ENCODE assay signal across 28 mouse cellular contexts in genomic region chr14:15273107-15273506, GRCm38 (mm10).
DNase-seq lines count a peak whose midpoint lies in the region; ATAC-seq lines count a peak whose summit lies in the region.
"Had no signal": no experiment of that assay in that cellular context is flagged by ENCODE, and none has a peak within 500 bp of the region (broad histone marks: within the 10 kb centered on the region; RNA-seq: fewer than 3 reads in every experiment).

No protein-coding gene starts in this region.

- 83% methylated on average over 1 of the region's 1 CpGs for WGBS in midbrain, embryonic 15.5 days

- no peak overlapping the region for H3K9ac ChIP-seq in midbrain, embryonic 15.5 days
- H3K9ac ChIP-seq: forebrain, postnatal 0 days; heart, embryonic 12.5 days; heart, embryonic 15.5 days; hindbrain, embryonic 13.5 days had no signal

- H3K27ac ChIP-seq in midbrain, embryonic 15.5 days: no peak overlapping the region
- H3K27ac ChIP-seq: gastrocnemius, adult 2 months; heart, embryonic 15.5 days; hindbrain, embryonic 10.5 days; hindbrain, embryonic 13.5 days had no signal

- no peaks in the 10 kb centered on the region for H3K36me3 ChIP-seq in midbrain, embryonic 15.5 days (replicated peaks)
- H3K36me3 ChIP-seq: G1E; heart, embryonic 12.5 days; heart, embryonic 15.5 days; hindbrain, embryonic 10.5 days; hindbrain, embryonic 13.5 days had no signal

- H3K9me3 ChIP-seq in midbrain, embryonic 15.5 days: no peaks in the 10 kb centered on the region
- H3K9me3 ChIP-seq: G1E; heart, embryonic 12.5 days; heart, embryonic 15.5 days; hindbrain, embryonic 10.5 days; hindbrain, embryonic 13.5 days had no signal

- no peaks in the 10 kb centered on the region for H3K4me1 ChIP-seq in midbrain, embryonic 15.5 days
- H3K4me1 ChIP-seq: heart, embryonic 12.5 days; heart, embryonic 15.5 days; hindbrain, embryonic 10.5 days; hindbrain, embryonic 13.5 days had no signal

- H3K27me3 ChIP-seq in midbrain, embryonic 15.5 days (replicated peaks): no peaks in the 10 kb centered on the region
- H3K27me3 ChIP-seq: CH12.LX; heart, embryonic 12.5 days; heart, embryonic 15.5 days; hindbrain, embryonic 13.5 days; Patski had no signal

- H3K4me3 ChIP-seq in midbrain, embryonic 15.5 days: no peak overlapping the region
- H3K4me3 ChIP-seq: gastrocnemius, adult 2 months; heart, embryonic 12.5 days; heart, embryonic 15.5 days; hindbrain, embryonic 10.5 days; hindbrain, embryonic 13.5 days had no signal

- peak; percentile 55 for DNase-seq in CD4-positive helper T cell, adult 2 months (ENCODE audit: low read depth, low spot score)
- peak; percentile 8 for DNase-seq in brain, adult 2 months (ENCODE audit: low read depth, low spot score)
- peak; percentile 70 for DNase-seq in naive thymus-derived CD4-positive, alpha-beta T cell, adult 2 months (ENCODE audit: low read depth)
- DNase-seq in kidney, postnatal 4 days: no peak
- no peak for DNase-seq in right cerebral cortex, postnatal 25 days
- DNase-seq: adrenal gland, adult 8-10 months; adrenal gland, postnatal 25 days; B cell, adult 2 months; cerebellum, adult 18-20 months; cerebellum, adult 9-10 months; cerebellum, postnatal 14 days; forebrain, postnatal 0 days; gastrocnemius, adult 2 months; gastrocnemius, postnatal 14 days; heart, adult 18-20 months; heart, postnatal 10 days; heart, postnatal 36 days had no signal

- ATAC-seq in CD4-positive, CD25-positive, alpha-beta regulatory T cell, adult 4 months: peak; percentile 54
- ATAC-seq in midbrain, embryonic 15.5 days (replicated peaks): no peak; the same call in 1 of the 2 replicates
- ATAC-seq: forebrain, embryonic 14.5 days; forebrain, postnatal 0 days; hindbrain, embryonic 16.5 days; Patski had no signal

- H3K4me2 ChIP-seq in midbrain, embryonic 15.5 days: no peak overlapping the region
- H3K4me2 ChIP-seq: heart, embryonic 12.5 days; heart, embryonic 15.5 days; hindbrain, embryonic 13.5 days had no signal

Comparison
In these comparisons a context has a peak if more than half of its experiments do, and no peak if none do; other contexts are left out.
1. DNase-seq: peak in CD4-positive helper T cell, adult 2 months (single experiment), brain, adult 2 months (single experiment) and naive thymus-derived CD4-positive, alpha-beta T cell, adult 2 months (single experiment); none in kidney, postnatal 4 days (0 of 2) and right cerebral cortex, postnatal 25 days (single experiment).